Mouse (Mus musculus) ES-E14 (cell line): ENCODE results near the gene Zfp579. TPM values are rescaled to one million over a fixed set of nuclear protein-coding genes. Genes with fewer than 3 reads are reported as not detected.

Source experiments
- DNase-seq: peaks from one replicate; pipeline ENCODE4 v3.0.0-alpha.2; 2013; ENCODE audit warnings: low read depth, low spot score
- H3K27ac ChIP-seq: 2 replicates; pipeline ENCODE4 v1.5.1; 2012; ENCODE audit warnings: low read depth, mild to moderate bottlenecking, low read length, moderate library complexity, mixed read lengths; ENCODE audit not compliant: poor library complexity, insufficient read depth, severe bottlenecking
- H3K36me3 ChIP-seq: 2 replicates; pipeline ENCODE4 v1.6.1; 2012; ENCODE audit warnings: mild to moderate bottlenecking, low read length, moderate library complexity, mixed read lengths; ENCODE audit not compliant: control insufficient read depth, poor library complexity, insufficient read depth, severe bottlenecking
- H3K4me1 ChIP-seq, 2 experiments: fragments of 150-350 bp in 1 of 2; sonication (generic) in 1 of 2; 2 replicates each; pipeline ENCODE4 v1.6.1; 2012; ENCODE audit warnings: low read length in 2 of 2, mild to moderate bottlenecking in 1 of 2, mixed read lengths in 1 of 2; ENCODE audit not compliant: control insufficient read depth in 2 of 2, insufficient read depth in 2 of 2, poor library complexity in 1 of 2
- H3K4me3 ChIP-seq, 2 experiments: fragments of 150-350 bp in 1 of 2; sonication (generic) in 1 of 2; 2 replicates each; pipeline ENCODE4 v1.5.1; 2012; ENCODE audit warnings: low read length in 2 of 2, low read depth in 1 of 2, mild to moderate bottlenecking in 1 of 2, mixed read lengths in 1 of 2; ENCODE audit not compliant: insufficient read depth in 1 of 2, poor library complexity in 1 of 2, severe bottlenecking in 1 of 2
- H3K9ac ChIP-seq: 2 replicates; pipeline ENCODE4 v1.6.1; 2012; ENCODE audit warnings: low read depth, mild to moderate bottlenecking, low read length, mixed read lengths; ENCODE audit not compliant: poor library complexity, insufficient read depth, severe bottlenecking
- H3K9me3 ChIP-seq: fragments of 150-350 bp; sonication (generic); 2 replicates; pipeline ENCODE4 v1.6.1; 2012; ENCODE audit warnings: low read depth, mild to moderate bottlenecking, low read length; ENCODE audit not compliant: control insufficient read depth, insufficient read depth
- CHD2 ChIP-seq: IDR thresholded peaks from 2 replicates; pipeline ENCODE4 v1.6.1; 2014; ENCODE audit warnings: mild to moderate bottlenecking, low read depth, low read length, inconsistent platforms
- HCFC1 ChIP-seq: IDR thresholded peaks from 2 replicates; pipeline ENCODE4 v1.6.1; 2012; ENCODE audit warnings: low read length, inconsistent platforms, borderline replicate concordance; ENCODE audit not compliant: insufficient read depth
- MAFK ChIP-seq: IDR thresholded peaks from 2 replicates; pipeline ENCODE4 v1.6.1; 2014; ENCODE audit warnings: mild to moderate bottlenecking, low read depth, low read length, inconsistent platforms; ENCODE audit not compliant: insufficient read depth
- ZC3H11A ChIP-seq: IDR thresholded peaks from 2 replicates; pipeline ENCODE4 v1.6.1; 2012; ENCODE audit warnings: low read depth, mild to moderate bottlenecking, inconsistent platforms, low read length, borderline replicate concordance
- ZNF384 ChIP-seq: IDR thresholded peaks from 2 replicates; pipeline ENCODE4 v1.6.1; 2012; ENCODE audit warnings: low read depth, low read length, inconsistent platforms
- in situ Hi-C, 2 experiments: fragments of 600-800 bp; cut with MboI; formaldehyde crosslinking; loops; one replicate each; pipeline ENCODE4 v1.15.1; 2025; ENCODE audit warnings: low sequenced_read_pairs in 2 of 2, inconsistent platforms in 1 of 2; ENCODE audit not compliant: unreplicated experiment in 2 of 2
- total RNA-seq: library from RNA; depleted of rRNA; stranded (reverse); fragments of 300-350 nt; gene quantifications from 2 replicates; pipeline ENCODE4 v1.2.3, GENCODE M21; 2012; rRNA removed

Gene Zfp579
- total RNA-seq, 1 experiment, result 2.9 TPM

GRCm38 (mm10) chr7:4936832-4937231 is 59.1 kb downstream of the Zfp579 start:
- H3K27ac ChIP-seq, result no peak overlapping the region
- TF ChIP-seq HCFC1 (no peak), MAFK (no peak), CHD2 (no peak), ZC3H11A (no peak), ZNF384 (no peak)
- H3K36me3 ChIP-seq, result no peaks in the 10 kb centered on the region
- H3K9ac ChIP-seq, result no peak overlapping the region
- no peaks in the 10 kb centered on the region for H3K9me3 ChIP-seq
- no peaks in the 10 kb centered on the region for H3K4me1 ChIP-seq
- in situ Hi-C loops, result no loop called here
- DNase-seq, result no peak
- no peak overlapping the region for H3K4me3 ChIP-seq

GRCm38 (mm10) chr7:4934160-4934914 is 61.6 kb downstream of the Zfp579 start:
- H3K4me1 ChIP-seq, result peaks cover 0 to 2% of the 10 kb centered on the region in 2 experiments; a peak in 1 of 4 replicates
- TF ChIP-seq ZC3H11A (no peak), CHD2 (no peak), MAFK (no peak), HCFC1 (no peak), ZNF384 (no peak)
- in situ Hi-C loops, result no loop called here
- no peaks in the 10 kb centered on the region for H3K36me3 ChIP-seq
- no peak overlapping the region for H3K4me3 ChIP-seq
- DNase-seq, result no peak
- H3K9ac ChIP-seq, result no peak overlapping the region
- no peaks in the 10 kb centered on the region for H3K9me3 ChIP-seq
- H3K27ac ChIP-seq, result no peak overlapping the region

Other genes with a start within 250 kb of the Zfp579 start
- gene Cox6b2, start 243.1 kb downstream of the Zfp579 start, total RNA-seq, result 46.4 and 130 TPM in 2 replicates
- gene Fam71e2, start 224.9 kb downstream of the Zfp579 start, total RNA-seq, result 0.11 TPM in 1 of 2 replicates, not detected in the other
- gene Il11, start 213.3 kb downstream of the Zfp579 start, total RNA-seq, result 1.2 and 2.1 TPM in 2 replicates
- not detected in 2 replicates for gene Tmem190, start 213.2 kb downstream of the Zfp579 start, total RNA-seq
- 13.0 and 27.7 TPM in 2 replicates for gene Tmem238, start 206.5 kb downstream of the Zfp579 start, total RNA-seq
- 1,352 and 1,377 TPM in 2 replicates for gene Rpl28, start 203.3 kb downstream of the Zfp579 start, total RNA-seq
- 461 and 499 TPM in 2 replicates for gene Ube2s, start 183.6 kb downstream of the Zfp579 start, total RNA-seq
- 6.9 and 8.4 TPM in 2 replicates for gene Shisa7, start 151.5 kb downstream of the Zfp579 start, total RNA-seq
- 3.5 and 3.7 TPM in 2 replicates for gene Isoc2b, start 125.9 kb downstream of the Zfp579 start, total RNA-seq
- gene Isoc2a, start 119.0 kb downstream of the Zfp579 start, total RNA-seq, result 13.0 and 16.1 TPM in 2 replicates
- gene Gm36210, start 89.6 kb downstream of the Zfp579 start, total RNA-seq, result 1.6 and 2.2 TPM in 2 replicates
- gene Zfp628, start 80.9 kb downstream of the Zfp579 start, total RNA-seq, result 4.0 and 4.3 TPM in 2 replicates
- 1.2 and 1.7 TPM in 2 replicates for gene Nat14, start 74.1 kb downstream of the Zfp579 start, total RNA-seq
- gene Ssc5d, start 70.4 kb downstream of the Zfp579 start, total RNA-seq, result 0.94 and 1.3 TPM in 2 replicates
- 0.22 and 0.95 TPM in 2 replicates for gene Sbk2, start 31.8 kb downstream of the Zfp579 start, total RNA-seq
- not detected in 2 replicates for gene Sbk3, start 25.0 kb downstream of the Zfp579 start, total RNA-seq
- 2.6 and 3.9 TPM in 2 replicates for gene Zfp524, start 18.3 kb upstream of the Zfp579 start, total RNA-seq
- gene Fiz1, start 18.5 kb upstream of the Zfp579 start, total RNA-seq, result 45.9 and 47.4 TPM in 2 replicates
- not detected in 2 replicates for gene Gm44973, start 19.3 kb upstream of the Zfp579 start, total RNA-seq
- 12.9 and 18.4 TPM in 2 replicates for gene Zfp865, start 24.2 kb upstream of the Zfp579 start, total RNA-seq
- gene Ccdc106, start 24.4 kb upstream of the Zfp579 start, total RNA-seq, result 7.5 and 11.2 TPM in 2 replicates
- not detected in 2 replicates for gene 4632433K11Rik, start 38.0 kb upstream of the Zfp579 start, total RNA-seq
- gene Zfp784, start 42.3 kb upstream of the Zfp579 start, total RNA-seq, result 0.58 and 0.71 TPM in 2 replicates
- 2.6 and 3.3 TPM in 2 replicates for gene Zfp580, start 55.4 kb upstream of the Zfp579 start, total RNA-seq
- 222 and 262 TPM in 2 replicates for gene U2af2, start 66.0 kb upstream of the Zfp579 start, total RNA-seq
- 51.8 and 59.1 TPM in 2 replicates for gene Epn1, start 84.1 kb upstream of the Zfp579 start, total RNA-seq
- gene Rfpl4, start 120.8 kb upstream of the Zfp579 start, total RNA-seq, result not detected in 2 replicates
- 0.27 and 0.32 TPM in 2 replicates for gene Rasl2-9, start 129.8 kb upstream of the Zfp579 start, total RNA-seq
- not detected in 2 replicates for gene Vmn1r55, start 153.5 kb upstream of the Zfp579 start, total RNA-seq
- gene Vmn1r56, start 200.6 kb upstream of the Zfp579 start, total RNA-seq, result not detected in 2 replicates
- 0.11 and 0.13 TPM in 2 replicates for gene Vmn1r57, start 222.3 kb upstream of the Zfp579 start, total RNA-seq